Mouse (Mus musculus): ENCODE measurements at regions not wholly inside any gene's neighbourhood (a gene's known extent, or its start where the extent isn't known, plus 50 kb on each side); places are given as distances from the start of the nearest gene placed in this dataset.
A peak's percentile ranks its signal among the peaks of the same experiment; 100 is the strongest.

DNA sequence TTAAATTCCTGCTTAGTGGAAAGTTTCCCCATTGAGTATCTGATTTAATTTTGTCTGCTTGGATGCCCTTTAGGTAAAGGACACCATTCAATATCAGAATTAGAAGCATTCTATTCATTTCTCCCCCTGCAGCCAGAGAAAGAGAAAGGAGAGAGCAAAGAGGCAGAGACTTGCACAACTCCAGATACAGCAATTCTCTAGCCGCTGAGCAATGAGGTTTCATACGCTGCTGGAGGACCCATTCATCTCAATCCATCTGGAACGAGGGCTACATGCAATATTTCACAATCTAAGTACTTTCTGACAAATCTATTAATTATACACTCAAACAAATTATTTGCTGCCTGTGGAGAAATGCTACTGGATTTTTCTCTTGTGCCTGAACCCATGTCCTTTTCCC is 538.0 kb upstream of the Tusc1 start:
- Histone ChIP-seq H3K4me3 (ENCODE audit: low read depth, low read length) (no peak overlapping the region), H3K4me2 (ENCODE audit: low read depth, low read length, poor library complexity, severe bottlenecking) (no peak overlapping the region), H3K27me3 (ENCODE audit: insufficient read depth, low read length) (no peaks in the 10 kb centered on the region), H3K27ac (ENCODE audit: low read depth, low read length) (no peak overlapping the region), H3K9me3 (ENCODE audit: low read length) (no peaks in the 10 kb centered on the region), H3K9ac (replicated peaks; ENCODE audit: low read length, poor library complexity, severe bottlenecking) (no peak overlapping the region), H3K36me3 (ENCODE audit: insufficient read depth, low read length) (no peaks in the 10 kb centered on the region), H3K4me1 (ENCODE audit: insufficient read depth, low read length) (no peaks in the 10 kb centered on the region)
- ATAC-seq (ENCODE audit: low FRiP score), result no peak
- 39% methylated on average over 3 of the region's 3 CpGs for WGBS
- no peak for TF ChIP-seq CTCF (IDR thresholded peaks at IDR 0.05)
- peak; percentile 22 for DNase-seq (ENCODE audit: low spot score)

DNA sequence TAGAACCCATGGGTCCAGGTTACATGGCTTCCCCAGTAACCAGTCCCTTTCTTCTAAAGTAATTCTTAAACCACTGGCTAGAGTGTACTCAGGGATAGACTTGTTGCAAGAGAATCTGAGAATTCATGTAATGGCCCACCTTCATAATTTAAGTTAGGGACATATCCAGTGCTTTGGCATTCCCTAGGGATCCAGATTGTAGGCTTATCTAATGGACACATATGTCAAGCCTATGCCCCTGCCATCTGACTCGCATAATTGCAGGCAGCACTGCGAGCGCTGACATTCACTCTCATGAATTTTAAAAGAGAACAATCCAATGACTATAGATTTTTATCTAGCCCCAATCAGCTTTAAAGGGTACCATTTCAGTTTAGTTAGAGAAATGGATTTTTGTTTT is 518.1 kb upstream of the Tusc1 start:
- Histone ChIP-seq H3K36me3 (ENCODE audit: insufficient read depth, low read length) (no peaks in the 10 kb centered on the region), H3K4me3 (ENCODE audit: low read depth, low read length) (no peak overlapping the region), H3K4me2 (ENCODE audit: low read depth, low read length, poor library complexity, severe bottlenecking) (no peak overlapping the region), H3K9ac (replicated peaks; ENCODE audit: low read length, poor library complexity, severe bottlenecking) (no peak overlapping the region), H3K27me3 (ENCODE audit: insufficient read depth, low read length) (no peaks in the 10 kb centered on the region), H3K27ac (ENCODE audit: low read depth, low read length) (no peak overlapping the region), H3K9me3 (ENCODE audit: low read length) (no peaks in the 10 kb centered on the region), H3K4me1 (ENCODE audit: insufficient read depth, low read length) (no peaks in the 10 kb centered on the region)
- DNase-seq (ENCODE audit: low spot score) (no peak), ATAC-seq (ENCODE audit: low FRiP score) (no peak)
- TF ChIP-seq CTCF (IDR thresholded peaks at IDR 0.05), result no peak
- 71% methylated on average over 3 of the region's 3 CpGs for WGBS

DNA sequence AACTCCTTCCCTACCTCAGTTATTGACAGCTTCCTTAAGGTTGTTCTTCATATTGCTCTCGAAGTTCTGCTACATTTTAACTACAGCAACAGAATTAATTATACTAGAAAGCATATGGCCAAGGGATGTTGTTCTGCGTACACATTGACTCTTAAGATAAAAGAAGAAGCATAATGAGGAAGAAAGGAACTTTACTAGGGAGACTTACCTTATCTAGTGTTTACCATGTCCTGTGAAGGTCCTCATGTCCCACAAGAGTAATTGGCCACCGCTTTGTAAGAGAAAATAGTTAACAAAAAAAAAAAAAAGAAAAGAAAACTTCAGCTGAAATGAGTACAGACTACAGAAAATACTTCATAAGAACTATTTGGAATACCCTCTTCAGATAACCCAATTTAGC is 513.9 kb upstream of the Tusc1 start:
- Histone ChIP-seq H3K9ac (replicated peaks; ENCODE audit: low read length, poor library complexity, severe bottlenecking) (no peak overlapping the region), H3K27me3 (ENCODE audit: insufficient read depth, low read length) (no peaks in the 10 kb centered on the region), H3K4me2 (ENCODE audit: low read depth, low read length, poor library complexity, severe bottlenecking) (no peak overlapping the region), H3K9me3 (ENCODE audit: low read length) (no peaks in the 10 kb centered on the region), H3K36me3 (ENCODE audit: insufficient read depth, low read length) (no peaks in the 10 kb centered on the region), H3K27ac (ENCODE audit: low read depth, low read length) (no peak overlapping the region), H3K4me1 (ENCODE audit: insufficient read depth, low read length) (no peaks in the 10 kb centered on the region), H3K4me3 (ENCODE audit: low read depth, low read length) (no peak overlapping the region)
- no peak for TF ChIP-seq CTCF (IDR thresholded peaks at IDR 0.05)
- DNase-seq (ENCODE audit: low spot score), result no peak
- ATAC-seq (ENCODE audit: low FRiP score), result no peak
- 82% methylated on average over 3 of the region's 3 CpGs for WGBS

DNA sequence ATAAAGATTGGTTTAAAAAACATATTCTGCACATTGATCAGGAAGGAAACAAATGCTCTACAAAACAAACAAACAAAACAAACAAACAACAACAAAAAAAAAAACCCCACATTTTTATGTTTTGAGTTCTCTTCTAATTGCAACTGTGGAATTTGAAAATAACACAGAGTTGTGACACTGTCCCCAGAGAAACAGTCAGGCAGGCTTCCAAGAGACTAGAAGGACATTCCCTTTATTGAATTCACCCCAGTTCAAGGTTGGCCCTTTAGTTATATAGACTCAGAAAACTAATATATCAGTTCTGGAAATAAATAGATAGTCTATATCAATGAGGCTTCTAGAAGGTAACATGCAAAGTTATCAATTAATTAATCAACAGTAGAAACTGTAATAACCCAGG is 495.4 kb upstream of the Tusc1 start:
- no peak overlapping the region for H3K4me3 ChIP-seq (ENCODE audit: low read depth, low read length)
- no peak for DNase-seq (ENCODE audit: low spot score)
- no peaks in the 10 kb centered on the region for H3K27me3 ChIP-seq (ENCODE audit: insufficient read depth, low read length)
- H3K9me3 ChIP-seq (ENCODE audit: low read length), result no peaks in the 10 kb centered on the region
- no peaks in the 10 kb centered on the region for H3K4me1 ChIP-seq (ENCODE audit: insufficient read depth, low read length)
- no peak overlapping the region for H3K27ac ChIP-seq (ENCODE audit: low read depth, low read length)
- no peak for TF ChIP-seq CTCF (IDR thresholded peaks at IDR 0.05)
- no peak overlapping the region for H3K9ac ChIP-seq (replicated peaks; ENCODE audit: low read length, poor library complexity, severe bottlenecking)
- ATAC-seq (ENCODE audit: low FRiP score), result no peak
- no peak overlapping the region for H3K4me2 ChIP-seq (ENCODE audit: low read depth, low read length, poor library complexity, severe bottlenecking)
- H3K36me3 ChIP-seq (ENCODE audit: insufficient read depth, low read length), result no peaks in the 10 kb centered on the region

DNA sequence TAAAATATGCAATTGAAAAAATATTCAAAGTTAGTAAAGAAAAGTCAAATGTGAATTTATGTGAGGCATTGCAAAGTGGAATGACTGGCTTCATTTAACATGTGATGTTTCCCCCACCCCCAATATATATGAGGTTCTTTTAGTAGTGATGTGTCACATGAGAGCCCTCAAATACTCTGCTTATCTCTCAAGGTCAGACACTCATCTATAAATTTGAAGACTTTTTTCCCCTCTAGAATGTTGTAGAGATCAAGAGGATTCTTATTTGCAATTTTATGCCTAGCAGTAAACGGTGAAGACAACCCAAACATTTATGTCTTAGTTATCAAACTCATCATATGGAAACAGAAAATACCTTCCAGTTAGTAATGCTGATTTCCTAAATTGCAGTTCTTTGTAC is 457.8 kb upstream of the Tusc1 start:
- no peaks in the 10 kb centered on the region for H3K4me1 ChIP-seq (ENCODE audit: insufficient read depth, low read length)
- H3K27me3 ChIP-seq (ENCODE audit: insufficient read depth, low read length), result no peaks in the 10 kb centered on the region
- ATAC-seq (ENCODE audit: low FRiP score) (no peak), DNase-seq (ENCODE audit: low spot score) (no peak)
- H3K4me3 ChIP-seq (ENCODE audit: low read depth, low read length), result no peak overlapping the region
- 81% methylated on average over 1 of the region's 1 CpGs for WGBS
- no peak overlapping the region for H3K9ac ChIP-seq (replicated peaks; ENCODE audit: low read length, poor library complexity, severe bottlenecking)
- no peaks in the 10 kb centered on the region for H3K9me3 ChIP-seq (ENCODE audit: low read length)
- no peaks in the 10 kb centered on the region for H3K36me3 ChIP-seq (ENCODE audit: insufficient read depth, low read length)
- H3K27ac ChIP-seq (ENCODE audit: low read depth, low read length), result no peak overlapping the region
- H3K4me2 ChIP-seq (ENCODE audit: low read depth, low read length, poor library complexity, severe bottlenecking), result no peak overlapping the region
- no peak for TF ChIP-seq CTCF (IDR thresholded peaks at IDR 0.05)

DNA sequence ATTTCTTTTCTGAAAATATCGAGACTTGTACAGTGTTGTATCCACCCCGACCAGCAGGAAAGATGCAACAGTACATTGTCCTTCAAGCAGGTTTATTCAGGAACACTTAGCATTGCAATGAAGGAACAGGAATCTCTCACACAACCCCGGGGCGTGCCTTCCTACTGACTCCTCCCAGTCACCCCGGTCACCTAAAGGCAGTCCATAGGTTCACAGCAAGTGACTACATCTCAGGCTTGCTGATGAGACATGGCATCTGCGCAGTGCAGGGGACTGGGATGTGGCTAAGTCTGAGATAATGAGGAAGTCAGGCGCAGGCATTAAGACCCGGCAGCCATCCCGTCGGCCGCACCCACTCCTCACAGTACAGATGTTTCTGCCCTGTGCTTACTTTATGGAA is 454.8 kb upstream of the Tusc1 start:
- Histone ChIP-seq H3K4me1 (ENCODE audit: insufficient read depth, low read length) (no peaks in the 10 kb centered on the region), H3K4me2 (ENCODE audit: low read depth, low read length, poor library complexity, severe bottlenecking) (no peak overlapping the region), H3K9ac (replicated peaks; ENCODE audit: low read length, poor library complexity, severe bottlenecking) (no peak overlapping the region), H3K27ac (ENCODE audit: low read depth, low read length) (no peak overlapping the region), H3K36me3 (ENCODE audit: insufficient read depth, low read length) (no peaks in the 10 kb centered on the region), H3K4me3 (ENCODE audit: low read depth, low read length) (no peak overlapping the region), H3K9me3 (ENCODE audit: low read length) (0 out of 2 replicates have a peak, but pooled peaks cover 3% of the 10 kb centered on the region), H3K27me3 (ENCODE audit: insufficient read depth, low read length) (no peaks in the 10 kb centered on the region)
- DNase-seq (ENCODE audit: low spot score) (no peak), ATAC-seq (ENCODE audit: low FRiP score) (no peak)
- TF ChIP-seq CTCF (IDR thresholded peaks at IDR 0.05), result no peak
- WGBS, result 83% methylated on average over 11 of the region's 11 CpGs

DNA sequence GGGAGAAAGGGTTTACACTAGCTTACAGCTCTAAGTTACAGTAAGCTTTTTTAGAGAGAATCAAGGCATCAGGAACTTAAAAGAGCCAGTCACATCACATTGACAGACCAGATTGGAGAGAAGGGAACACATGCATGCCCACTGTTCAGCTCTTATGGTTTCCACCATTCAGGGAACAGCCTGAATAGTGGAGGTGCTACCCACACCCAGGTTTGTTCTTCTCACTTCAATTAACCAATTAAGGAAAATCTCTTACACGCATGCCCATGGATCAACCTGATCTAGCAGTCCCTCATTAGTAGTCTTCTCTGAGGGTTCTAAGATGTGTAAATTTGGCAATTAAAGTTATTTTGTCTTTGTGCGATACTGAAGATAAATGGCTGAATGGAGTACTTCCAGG is 419.2 kb upstream of the Tusc1 start:
- no peak for DNase-seq (ENCODE audit: low spot score)
- Histone ChIP-seq H3K9me3 (ENCODE audit: low read length) (no peaks in the 10 kb centered on the region), H3K4me2 (ENCODE audit: low read depth, low read length, poor library complexity, severe bottlenecking) (no peak overlapping the region), H3K36me3 (ENCODE audit: insufficient read depth, low read length) (no peaks in the 10 kb centered on the region), H3K4me1 (ENCODE audit: insufficient read depth, low read length) (no peaks in the 10 kb centered on the region), H3K27me3 (ENCODE audit: insufficient read depth, low read length) (no peaks in the 10 kb centered on the region), H3K9ac (replicated peaks; ENCODE audit: low read length, poor library complexity, severe bottlenecking) (no peak overlapping the region), H3K27ac (ENCODE audit: low read depth, low read length) (no peak overlapping the region), H3K4me3 (ENCODE audit: low read depth, low read length) (no peak overlapping the region)
- TF ChIP-seq CTCF (IDR thresholded peaks at IDR 0.05), result no peak
- no peak for ATAC-seq (ENCODE audit: low FRiP score)
- WGBS, result 89% methylated on average over 2 of the region's 2 CpGs

All from midbrain, postnatal 0 days (tissue).